Mouse (Mus musculus) thymus, postnatal 14 days (tissue): ENCODE data around the gene Gm4737.
"Not testable (repeated sequence)": the region's sequence is repeated elsewhere in the genome, so short reads cannot be mapped to it uniquely, and the experiment has no call there.

ENCODE experiments used
- DNase-seq: peaks from one replicate; pipeline ENCODE4 v3.0.0; 2021

Gm4737 gene

GRCm38 (mm10) chr16:46154832-46155231, at the start of gene Gm4737:
Gm4737 (minus strand) TSS chr16:46155077.
- not testable (repeated sequence) for DNase-seq

GRCm38 (mm10) chr16:46195792-46196191, 40.9 kb upstream of the Gm4737 start:
- DNase-seq = no peak

GRCm38 (mm10) chr16:46183096-46183495, 28.2 kb upstream of the Gm4737 start:
- no peak for DNase-seq

GRCm38 (mm10) chr16:46178121-46178801, 23.4 kb upstream of the Gm4737 start:
- no peak for DNase-seq

GRCm38 (mm10) chr16:46173039-46173438, 18.2 kb upstream of the Gm4737 start:
- no peak for DNase-seq

GRCm38 (mm10) chr16:46166971-46167370, 12.1 kb upstream of the Gm4737 start:
- no peak for DNase-seq

- DNase-seq = no peak
Measured at GRCm38 (mm10) chr16:46165305-46165704, 10.4 kb upstream of the Gm4737 start.

GRCm38 (mm10) chr16:46151141-46151540, 3.7 kb downstream of the Gm4737 start:
- no peak for DNase-seq

GRCm38 (mm10) chr16:46148661-46149341, 6.1 kb downstream of the Gm4737 start:
- no peak for DNase-seq

- no peak for DNase-seq
Measured at GRCm38 (mm10) chr16:46146962-46147361, 7.9 kb downstream of the Gm4737 start.

- DNase-seq = no peak
Measured at GRCm38 (mm10) chr16:46122238-46122637, 32.6 kb downstream of the Gm4737 start.

- DNase-seq = peak; percentile 77
Measured at GRCm38 (mm10) chr16:46121420-46121819, 33.5 kb downstream of the Gm4737 start.

GRCm38 (mm10) chr16:46120607-46121006, 34.3 kb downstream of the Gm4737 start:
- peak; percentile 34 for DNase-seq

- DNase-seq = peak; percentile 72
Measured at GRCm38 (mm10) chr16:46120020-46120419, 34.9 kb downstream of the Gm4737 start, which contains the start of gene Cd96. Cd96 (minus strand) TSS chr16:46120251.

GRCm38 (mm10) chr16:46117645-46118044, 37.2 kb downstream of the Gm4737 start:
- no peak for DNase-seq

- no peak for DNase-seq
Measured at GRCm38 (mm10) chr16:46114727-46115126, 40.1 kb downstream of the Gm4737 start.

- no peak for DNase-seq
Measured at GRCm38 (mm10) chr16:46109536-46109935, 45.3 kb downstream of the Gm4737 start.

- peak; percentile 50 for DNase-seq
Measured at GRCm38 (mm10) chr16:46107431-46107830, 47.4 kb downstream of the Gm4737 start.

GRCm38 (mm10) chr16:46104491-46104890, 50.4 kb downstream of the Gm4737 start:
- DNase-seq = peak; percentile 73
